Mouse (Mus musculus) ovary, adult 18-20 months (tissue): ENCODE results near the gene Lysmd4.
"Not testable (repeated sequence)": the region's sequence is repeated elsewhere in the genome, so short reads cannot be mapped to it uniquely, and the experiment has no call there.

Source experiments
- DNase-seq: peaks from one replicate; pipeline ENCODE4 v3.0.0; 2022; ENCODE audit warnings: low spot score, mixed read lengths

Gene Lysmd4

GRCm38 (mm10) chr7:67230640-67231140 lies 8.3 kb downstream of the Lysmd4 start:
- no peak for DNase-seq

GRCm38 (mm10) chr7:67232504-67232903 lies 10.2 kb downstream of the Lysmd4 start:
- DNase-seq: no peak

GRCm38 (mm10) chr7:67234797-67235196 lies 12.5 kb downstream of the Lysmd4 start:
- DNase-seq: no peak

- DNase-seq: no peak
These were observed 14.0 kb downstream of the Lysmd4 start for GRCm38 (mm10) chr7:67236351-67236750.

GRCm38 (mm10) chr7:67237752-67238151 lies 15.4 kb downstream of the Lysmd4 start:
- DNase-seq: no peak

- no peak for DNase-seq
These were observed 19.6 kb downstream of the Lysmd4 start for GRCm38 (mm10) chr7:67241969-67242368.

- no peak for DNase-seq
These were observed 21.0 kb downstream of the Lysmd4 start for GRCm38 (mm10) chr7:67243121-67243893.

GRCm38 (mm10) chr7:67243894-67244282 lies 21.5 kb downstream of the Lysmd4 start:
- no peak for DNase-seq

GRCm38 (mm10) chr7:67245255-67245654 lies 22.9 kb downstream of the Lysmd4 start:
- no peak for DNase-seq

- no peak for DNase-seq
These were observed 23.7 kb downstream of the Lysmd4 start for GRCm38 (mm10) chr7:67246067-67246466.

- peak; percentile 50 for DNase-seq
These were observed 37.7 kb downstream of the Lysmd4 start for GRCm38 (mm10) chr7:67259828-67260563.

GRCm38 (mm10) chr7:67270447-67270846 lies 48.1 kb downstream of the Lysmd4 start:
- DNase-seq: not testable (repeated sequence)

GRCm38 (mm10) chr7:67283581-67283980 lies 61.2 kb downstream of the Lysmd4 start:
- no peak for DNase-seq

- DNase-seq: peak; percentile 21
These were observed 65.1 kb downstream of the Lysmd4 start for GRCm38 (mm10) chr7:67287456-67287855.

GRCm38 (mm10) chr7:67291356-67291755 lies 69.0 kb downstream of the Lysmd4 start:
- no peak for DNase-seq

- no peak for DNase-seq
These were observed 74.1 kb downstream of the Lysmd4 start for GRCm38 (mm10) chr7:67296419-67296818.

GRCm38 (mm10) chr7:67304937-67305336 lies 82.6 kb downstream of the Lysmd4 start:
- DNase-seq: no peak

- DNase-seq: no peak
These were observed 84.7 kb downstream of the Lysmd4 start for GRCm38 (mm10) chr7:67307078-67307477.

- no peak for DNase-seq
These were observed 85.8 kb downstream of the Lysmd4 start for GRCm38 (mm10) chr7:67308102-67308501.

- no peak for DNase-seq
These were observed 87.8 kb downstream of the Lysmd4 start for GRCm38 (mm10) chr7:67310151-67310550.

- DNase-seq: no peak
These were observed 90.9 kb downstream of the Lysmd4 start for GRCm38 (mm10) chr7:67313200-67313599.

- no peak for DNase-seq
These were observed 96.4 kb downstream of the Lysmd4 start for GRCm38 (mm10) chr7:67318697-67319096.

GRCm38 (mm10) chr7:67320359-67320758 lies 98.0 kb downstream of the Lysmd4 start:
- DNase-seq: no peak
